Comparison of ENCODE assay signal across 8 mouse cellular contexts in genomic region chr7:28925317-28925716, GRCm38 (mm10). TPM values are rescaled to one million over a fixed set of nuclear protein-coding genes. Genes with fewer than 3 reads are reported as not detected.
A peak's percentile ranks its signal among the peaks of the same experiment; 100 is the strongest.
DNase-seq lines count a peak whose midpoint lies in the region; ATAC-seq lines count a peak whose summit lies in the region.

No protein-coding gene starts in this region.

- peak overlapping the region; percentile 88 for H3K27ac ChIP-seq in heart, embryonic 10.5 days
- H3K27ac ChIP-seq in kidney, embryonic 16.5 days (ENCODE audit: low read length): peak overlapping the region; percentile 95

- peak; percentile 89 for ATAC-seq in kidney, embryonic 16.5 days (ENCODE audit: low FRiP score, low TSS enrichment)
- ATAC-seq in erythroid progenitor cell, adult 5-6 weeks (replicated peaks; ENCODE audit: low FRiP score, poor library complexity, severe bottlenecking): no peak

- H3K4me3 ChIP-seq in heart, embryonic 10.5 days: 0 out of 2 replicates have a peak overlapping the region, but pooled peaks have one; percentile 25
- H3K4me3 ChIP-seq in kidney, embryonic 16.5 days (ENCODE audit: low read length): no peak overlapping the region

- H3K9me3 ChIP-seq in heart, embryonic 10.5 days: no peaks in the 10 kb centered on the region
- no peaks in the 10 kb centered on the region for H3K9me3 ChIP-seq in kidney, embryonic 16.5 days (ENCODE audit: low read length)

- no peaks in the 10 kb centered on the region for H3K27me3 ChIP-seq in heart, embryonic 10.5 days (ENCODE audit: insufficient read depth, poor library complexity, severe bottlenecking)
- no peaks in the 10 kb centered on the region for H3K27me3 ChIP-seq in kidney, embryonic 16.5 days (ENCODE audit: insufficient read depth, low read length)

- WGBS in heart, embryonic 10.5 days: 21% methylated on average over 9 of the region's 9 CpGs
- 5% methylated on average over 9 of the region's 9 CpGs for WGBS in kidney, embryonic 16.5 days

- peak overlapping the region; percentile 52; the same call in 1 of the 2 replicates for H3K9ac ChIP-seq in kidney, embryonic 16.5 days (replicated peaks; ENCODE audit: low read length)

- peak; percentile 57 for DNase-seq in urinary bladder, postnatal 10 days (ENCODE audit: low spot score)
- no peak for DNase-seq in urinary bladder, adult 2 months (ENCODE audit: low spot score)
- peak; percentile 95 for DNase-seq in heart, embryonic 10.5 days (ENCODE audit: low spot score)
- DNase-seq in lung, postnatal 25 days (ENCODE audit: low spot score): peak; percentile 75
- no peak for DNase-seq in thymus, postnatal 36 days
- no peak for DNase-seq in T-cell, adult 2 months (ENCODE audit: low spot score)

- no peak overlapping the region for H3K4me2 ChIP-seq in kidney, embryonic 16.5 days (replicated peaks; ENCODE audit: low read depth, low read length)

- peaks cover 8% of the 10 kb centered on the region for H3K36me3 ChIP-seq in heart, embryonic 10.5 days
- peaks cover 7% of the 10 kb centered on the region for H3K36me3 ChIP-seq in kidney, embryonic 16.5 days (ENCODE audit: insufficient read depth, low read length)

- H3K4me1 ChIP-seq in heart, embryonic 10.5 days: peaks cover 82% of the 10 kb centered on the region
- peaks cover 74% of the 10 kb centered on the region for H3K4me1 ChIP-seq in kidney, embryonic 16.5 days (ENCODE audit: insufficient read depth, low read length)

RNA-seq across cellular contexts. Expression of gene Actn4, which starts 36.8 kb away (rescaled TPM):
- polyA plus RNA-seq in urinary bladder, adult 2 months (2012; rRNA removed): 285 and 345 TPM in 2 replicates
- polyA plus RNA-seq in heart, embryonic 10.5 days (2016; fragmentation: Nextera tagmentation; extraction: Ambion mirVana): 319 and 371 TPM in 2 replicates
- polyA plus RNA-seq in kidney, embryonic 16.5 days (2015; fragmentation: Nextera tagmentation; extraction: Ambion mirVana): 360 and 374 TPM in 2 replicates
- total RNA-seq in erythroid progenitor cell, adult 5-6 weeks (2015; ENCODE audit: low replicate concordance): 170 and 189 TPM in 2 replicates
- 173 and 197 TPM in 2 replicates for total RNA-seq in erythroid progenitor cell, adult 5-6 weeks (2017; ENCODE audit: low replicate concordance)

RNA-seq across cellular contexts. Expression of gene Capn12, which starts 44.1 kb away (rescaled TPM):
- polyA plus RNA-seq in urinary bladder, adult 2 months (2012; rRNA removed): 0.66 and 0.73 TPM in 2 replicates
- 0.20 and 0.34 TPM in 2 replicates for polyA plus RNA-seq in heart, embryonic 10.5 days (2016; fragmentation: Nextera tagmentation; extraction: Ambion mirVana)
- polyA plus RNA-seq in kidney, embryonic 16.5 days (2015; fragmentation: Nextera tagmentation; extraction: Ambion mirVana): 0.59 and 0.74 TPM in 2 replicates
- not detected in 2 replicates for total RNA-seq in erythroid progenitor cell, adult 5-6 weeks (2015; ENCODE audit: low replicate concordance)
- 1.2 TPM in 1 of 2 replicates, not detected in the other for total RNA-seq in erythroid progenitor cell, adult 5-6 weeks (2017; ENCODE audit: low replicate concordance)

RNA-seq across cellular contexts. Expression of gene Eif3k, which starts 56.3 kb away (rescaled TPM):
- polyA plus RNA-seq in urinary bladder, adult 2 months (2012; rRNA removed): 368 and 380 TPM in 2 replicates
- polyA plus RNA-seq in heart, embryonic 10.5 days (2016; fragmentation: Nextera tagmentation; extraction: Ambion mirVana): 289 and 329 TPM in 2 replicates
- polyA plus RNA-seq in kidney, embryonic 16.5 days (2015; fragmentation: Nextera tagmentation; extraction: Ambion mirVana): 406 and 407 TPM in 2 replicates
- 83.8 and 161 TPM in 2 replicates for total RNA-seq in erythroid progenitor cell, adult 5-6 weeks (2015; ENCODE audit: low replicate concordance)
- total RNA-seq in erythroid progenitor cell, adult 5-6 weeks (2017; ENCODE audit: low replicate concordance): 81.5 and 115 TPM in 2 replicates

RNA-seq across cellular contexts. Expression of gene Map4k1, which starts 56.5 kb away (rescaled TPM):
- polyA plus RNA-seq in urinary bladder, adult 2 months (2012; rRNA removed): 3.6 and 3.8 TPM in 2 replicates
- polyA plus RNA-seq in heart, embryonic 10.5 days (2016; fragmentation: Nextera tagmentation; extraction: Ambion mirVana): 9.9 and 14.3 TPM in 2 replicates
- polyA plus RNA-seq in kidney, embryonic 16.5 days (2015; fragmentation: Nextera tagmentation; extraction: Ambion mirVana): 9.7 and 10.1 TPM in 2 replicates
- total RNA-seq in erythroid progenitor cell, adult 5-6 weeks (2015; ENCODE audit: low replicate concordance): 13.0 and 23.1 TPM in 2 replicates
- 7.3 and 7.9 TPM in 2 replicates for total RNA-seq in erythroid progenitor cell, adult 5-6 weeks (2017; ENCODE audit: low replicate concordance)

Comparison
In these comparisons a context has a peak if more than half of its experiments do, and no peak if none do; other contexts are left out.
1. DNase-seq: peak in urinary bladder, postnatal 10 days (single experiment), heart, embryonic 10.5 days (single experiment) and lung, postnatal 25 days (single experiment); none in urinary bladder, adult 2 months (single experiment), thymus, postnatal 36 days (0 of 2) and T-cell, adult 2 months (single experiment).